Mouse (Mus musculus): ENCODE results near the gene Tex33. TPM values are rescaled to one million over a fixed set of nuclear protein-coding genes. Genes with fewer than 3 reads are reported as not detected.

Gene Tex33
- not detected for total RNA-seq (2023)

GRCm38 (mm10) chr15:78395478-78395962 is at the start of gene Tex33:
Gene Tex33, minus strand, starts transcription at chr15:78395912.

GRCm38 (mm10) chr15:78428391-78429138 is 32.9 kb upstream of the Tex33 start, which contains the start of gene Kctd17:
Gene Kctd17, plus strand, starts transcription at chr15:78428564.

GRCm38 (mm10) chr15:78406293-78406934 is 10.7 kb upstream of the Tex33 start, which contains the start of gene Mpst:
Gene Mpst, plus strand, starts transcription at chr15:78406416.

GRCm38 (mm10) chr15:78405517-78406211 is 10.0 kb upstream of the Tex33 start, which contains the start of gene Tst:
Gene Tst, minus strand, starts transcription at chr15:78405907.

Other genes with a start within 250 kb of the Tex33 start
- 19.6 TPM for gene Ift27, start 221.8 kb downstream of the Tex33 start, total RNA-seq (2023)
- gene Pvalb, start 189.5 kb downstream of the Tex33 start, total RNA-seq (2023): not detected
- gene Ncf4, start 151.1 kb downstream of the Tex33 start, total RNA-seq (2023): 45.6 TPM
- gene Csf2rb2, start 90.2 kb downstream of the Tex33 start, total RNA-seq (2023): 1.5 TPM
- 3.3 TPM for gene Csf2rb, start 70.2 kb downstream of the Tex33 start, total RNA-seq (2023)
- gene Tst, start 10.0 kb upstream of the Tex33 start, total RNA-seq (2023): 0.64 TPM
- 20.6 TPM for gene Mpst, start 10.5 kb upstream of the Tex33 start, total RNA-seq (2023)
- 0.95 TPM for gene Kctd17, start 32.7 kb upstream of the Tex33 start, total RNA-seq (2023)
- gene Tmprss6, start 72.7 kb upstream of the Tex33 start, total RNA-seq (2023): not detected
- 128 TPM for gene Il2rb, start 99.4 kb upstream of the Tex33 start, total RNA-seq (2023)
- 0.83 TPM for gene C1qtnf6, start 135.5 kb upstream of the Tex33 start, total RNA-seq (2023)
- not detected for gene Sstr3, start 148.8 kb upstream of the Tex33 start, total RNA-seq (2023)
- 933 TPM for gene Rac2, start 176.9 kb upstream of the Tex33 start, total RNA-seq (2023)
- 229 TPM for gene Cyth4, start 201.1 kb upstream of the Tex33 start, total RNA-seq (2023)